Comparison of ENCODE assay signal across 8 mouse cellular contexts in genomic region chr4:49567613-49568012, GRCm38 (mm10). TPM values are rescaled to one million over a fixed set of nuclear protein-coding genes. Genes with fewer than 3 reads are reported as not detected.
DNase-seq lines count a peak whose midpoint lies in the region; ATAC-seq lines count a peak whose summit lies in the region.

No protein-coding gene starts in this region.

- H3K27me3 ChIP-seq in intestine, embryonic 15.5 days (replicated peaks) = no peaks in the 10 kb centered on the region

- H3K9me3 ChIP-seq in intestine, embryonic 15.5 days = no peaks in the 10 kb centered on the region

- no peaks in the 10 kb centered on the region for H3K36me3 ChIP-seq in intestine, embryonic 15.5 days

- ATAC-seq in intestine, embryonic 15.5 days = peak; percentile 88
- ATAC-seq in megakaryocyte-erythroid progenitor cell, adult 5-6 weeks (replicated peaks; ENCODE audit: low FRiP score, low TSS enrichment, poor library complexity, severe bottlenecking) = peak; percentile 100

- H3K27ac ChIP-seq in intestine, embryonic 15.5 days = no peak overlapping the region

- H3K4me3 ChIP-seq in intestine, embryonic 15.5 days (replicated peaks) = no peak overlapping the region

- intact Hi-C loops in left cerebral cortex, postnatal 10 days (cut with DNase I) = loop anchor here (1.0 kb wide), 1 partner anchor 60 kb away; no protein-coding TSS in a partner anchor

- WGBS in intestine, embryonic 15.5 days = 19% methylated on average over 3 of the region's 3 CpGs

- H3K4me1 ChIP-seq in intestine, embryonic 15.5 days (replicated peaks) = no peaks in the 10 kb centered on the region

- peak; percentile 79 for DNase-seq in right cerebral cortex, adult 18-20 months
- DNase-seq in right cerebral cortex, postnatal 4 days = no peak
- peak; percentile 78 to 87 for DNase-seq in cerebellum, postnatal 10 days
- peak; percentile 46 to 85 for DNase-seq in frontal cortex, postnatal 36 days (ENCODE audit: low spot score in 2 of 2)
- DNase-seq in left cerebral cortex, postnatal 10 days (ENCODE audit: extremely low spot score in 1 of 2, low spot score in 2 of 2) = peak; percentile 45 to 60
- peak; percentile 29 for DNase-seq in spleen, adult 12 weeks (ENCODE audit: low spot score)

- no peak overlapping the region for H3K9ac ChIP-seq in intestine, embryonic 15.5 days

- no peak overlapping the region for H3K4me2 ChIP-seq in intestine, embryonic 15.5 days (replicated peaks)

RNA-seq across cellular contexts. Expression of gene Aldob, which starts 18.3 kb away (rescaled TPM):
- 330 and 349 TPM in 2 replicates for polyA plus RNA-seq in intestine, embryonic 15.5 days (2015; fragmentation: Nextera tagmentation; extraction: Ambion mirVana)
- total RNA-seq in left cerebral cortex, postnatal 10 days (2021) = 1 to 10 TPM; 1.2 to 2.4 TPM
- total RNA-seq in megakaryocyte-erythroid progenitor cell, adult 5-6 weeks (2014; fragmentation: Nextera tagmentation) = 0.30 TPM in 1 of 2 replicates, not detected in the other
- total RNA-seq in megakaryocyte-erythroid progenitor cell, adult 5-6 weeks (2017) = not detected in 2 replicates

RNA-seq across cellular contexts. Expression of gene Tmem246, which starts 30.1 kb away (rescaled TPM):
- 21.2 and 22.2 TPM in 2 replicates for polyA plus RNA-seq in intestine, embryonic 15.5 days (2015; fragmentation: Nextera tagmentation; extraction: Ambion mirVana)
- 10 to 100 TPM; 78.8 to 80.6 TPM for total RNA-seq in left cerebral cortex, postnatal 10 days (2021)
- 1.7 and 2.1 TPM in 2 replicates for total RNA-seq in megakaryocyte-erythroid progenitor cell, adult 5-6 weeks (2014; fragmentation: Nextera tagmentation)
- 3.0 and 3.3 TPM in 2 replicates for total RNA-seq in megakaryocyte-erythroid progenitor cell, adult 5-6 weeks (2017)

RNA-seq across cellular contexts. Expression of gene Zfp189, which starts 46.6 kb away (rescaled TPM):
- polyA plus RNA-seq in intestine, embryonic 15.5 days (2015; fragmentation: Nextera tagmentation; extraction: Ambion mirVana) = 4.8 and 5.7 TPM in 2 replicates
- total RNA-seq in left cerebral cortex, postnatal 10 days (2021) = 1 to 10 TPM; 8.2 to 9.2 TPM
- 10.4 and 10.8 TPM in 2 replicates for total RNA-seq in megakaryocyte-erythroid progenitor cell, adult 5-6 weeks (2014; fragmentation: Nextera tagmentation)
- total RNA-seq in megakaryocyte-erythroid progenitor cell, adult 5-6 weeks (2017) = 7.3 and 11.8 TPM in 2 replicates

RNA-seq across cellular contexts. Expression of gene Mrpl50, which starts 46.7 kb away (rescaled TPM):
- polyA plus RNA-seq in intestine, embryonic 15.5 days (2015; fragmentation: Nextera tagmentation; extraction: Ambion mirVana) = 91.6 and 106 TPM in 2 replicates
- total RNA-seq in left cerebral cortex, postnatal 10 days (2021) = 10 to 100 TPM; 33.3 to 34.1 TPM
- total RNA-seq in megakaryocyte-erythroid progenitor cell, adult 5-6 weeks (2014; fragmentation: Nextera tagmentation) = 61.2 and 68.9 TPM in 2 replicates
- total RNA-seq in megakaryocyte-erythroid progenitor cell, adult 5-6 weeks (2017) = 52.4 and 72.4 TPM in 2 replicates

Comparison
In these comparisons a context has a peak if more than half of its experiments do, and no peak if none do; other contexts are left out.
1. RNA of gene Tmem246, which starts 30.1 kb away (total RNA-seq): 78.8 to 80.6 TPM in left cerebral cortex, postnatal 10 days; 1.7 to 3.3 TPM in megakaryocyte-erythroid progenitor cell, adult 5-6 weeks; every median in the first group is over 10 times any median in the second.